Mouse (Mus musculus): Measurements from ENCODE around the gene Gtse1. TPM values are rescaled to one million over a fixed set of nuclear protein-coding genes. Genes with fewer than 3 reads are reported as not detected.

The Gtse1 gene
- 27.2 and 29.6 TPM in 2 replicates for polyA plus RNA-seq (2012; rRNA removed)
- 16.7 and 20.9 TPM in 2 replicates for polyA plus RNA-seq (2014; fragmentation: Nextera tagmentation; extraction: Ambion mirVana)

GRCm38 (mm10) chr15:85859490-85860031 lies at the start of gene Gtse1:
Gtse1 (plus strand) TSS chr15:85859745.
- peak; percentile 99 for ATAC-seq (ENCODE audit: low FRiP score, low read depth)
- peak; percentile 52; the same call in 1 of the 2 replicates for TF ChIP-seq POLR2A (IDR thresholded peaks at IDR 0.05; ENCODE audit: borderline replicate concordance, extremely low read depth, insufficient read depth, insufficient read length)
- peak within 1 kb of the TSS; percentile 73 for H3K9ac ChIP-seq (ENCODE audit: low read depth, low read length, severe bottlenecking)
- H3K4me3 ChIP-seq (replicated peaks; ENCODE audit: low read length) = peak within 1 kb of the TSS; percentile 74
- H3K36me3 ChIP-seq (ENCODE audit: control insufficient read depth, insufficient read depth, low read length) = peaks cover 30% of the 10 kb centered on the region
- peak within 1 kb of the TSS; percentile 90 for H3K4me2 ChIP-seq (replicated peaks; ENCODE audit: low read depth, low read length, severe bottlenecking)
- WGBS = 0% methylated on average over 42 of the region's 42 CpGs
- no peaks in the 10 kb centered on the region for H3K9me3 ChIP-seq (ENCODE audit: control insufficient read depth, low read length)
- peak; percentile 99 for DNase-seq (ENCODE audit: low spot score)
- H3K27ac ChIP-seq (replicated peaks; ENCODE audit: low read depth, low read length) = 0 out of 2 replicates have a peak within 1 kb of the TSS, but pooled peaks have one; percentile 33
- H3K27me3 ChIP-seq (ENCODE audit: control insufficient read depth, insufficient read depth, low read length) = no peaks in the 10 kb centered on the region
- H3K4me1 ChIP-seq (ENCODE audit: control insufficient read depth, insufficient read depth, low read length) = peaks cover 18% of the 10 kb centered on the region

DNA sequence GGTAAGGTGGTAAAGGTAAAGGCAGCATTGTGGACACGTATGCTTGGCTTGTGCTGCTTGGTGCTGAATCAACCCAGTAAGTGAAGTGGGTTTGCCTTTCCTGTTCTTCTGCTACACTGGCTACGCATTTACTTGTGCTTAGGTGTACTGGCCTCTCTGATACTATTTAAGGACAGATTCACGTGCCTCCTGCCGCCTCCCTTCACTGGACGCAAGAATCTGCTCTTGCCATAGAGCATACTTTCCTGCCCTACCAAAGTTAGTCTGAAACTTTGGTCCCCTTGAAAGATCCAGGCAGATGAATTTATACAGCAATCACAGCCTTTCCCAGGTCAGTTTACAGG lies 49.1 kb upstream of the Gtse1 start:
- H3K9me3 ChIP-seq (ENCODE audit: control insufficient read depth, low read length) = no peaks in the 10 kb centered on the region
- H3K27me3 ChIP-seq (ENCODE audit: control insufficient read depth, insufficient read depth, low read length) = no peaks in the 10 kb centered on the region
- no peak for TF ChIP-seq POLR2A (IDR thresholded peaks at IDR 0.05; ENCODE audit: borderline replicate concordance, extremely low read depth, insufficient read depth, insufficient read length)
- H3K36me3 ChIP-seq (ENCODE audit: control insufficient read depth, insufficient read depth, low read length) = no peaks in the 10 kb centered on the region
- peak overlapping the region; percentile 77 for H3K9ac ChIP-seq (ENCODE audit: low read depth, low read length, severe bottlenecking)
- H3K27ac ChIP-seq (replicated peaks; ENCODE audit: low read depth, low read length) = no peak overlapping the region
- 79% methylated on average over 5 of the region's 5 CpGs for WGBS
- no peak for ATAC-seq (ENCODE audit: low FRiP score, low read depth)
- H3K4me1 ChIP-seq (ENCODE audit: control insufficient read depth, insufficient read depth, low read length) = peaks cover 10% of the 10 kb centered on the region; the same call in 1 of the 2 replicates
- peak overlapping the region; percentile 89 for H3K4me2 ChIP-seq (replicated peaks; ENCODE audit: low read depth, low read length, severe bottlenecking)
- no peak for DNase-seq (ENCODE audit: low spot score)
- peak overlapping the region; percentile 85 for H3K4me3 ChIP-seq (replicated peaks; ENCODE audit: low read length)

DNA sequence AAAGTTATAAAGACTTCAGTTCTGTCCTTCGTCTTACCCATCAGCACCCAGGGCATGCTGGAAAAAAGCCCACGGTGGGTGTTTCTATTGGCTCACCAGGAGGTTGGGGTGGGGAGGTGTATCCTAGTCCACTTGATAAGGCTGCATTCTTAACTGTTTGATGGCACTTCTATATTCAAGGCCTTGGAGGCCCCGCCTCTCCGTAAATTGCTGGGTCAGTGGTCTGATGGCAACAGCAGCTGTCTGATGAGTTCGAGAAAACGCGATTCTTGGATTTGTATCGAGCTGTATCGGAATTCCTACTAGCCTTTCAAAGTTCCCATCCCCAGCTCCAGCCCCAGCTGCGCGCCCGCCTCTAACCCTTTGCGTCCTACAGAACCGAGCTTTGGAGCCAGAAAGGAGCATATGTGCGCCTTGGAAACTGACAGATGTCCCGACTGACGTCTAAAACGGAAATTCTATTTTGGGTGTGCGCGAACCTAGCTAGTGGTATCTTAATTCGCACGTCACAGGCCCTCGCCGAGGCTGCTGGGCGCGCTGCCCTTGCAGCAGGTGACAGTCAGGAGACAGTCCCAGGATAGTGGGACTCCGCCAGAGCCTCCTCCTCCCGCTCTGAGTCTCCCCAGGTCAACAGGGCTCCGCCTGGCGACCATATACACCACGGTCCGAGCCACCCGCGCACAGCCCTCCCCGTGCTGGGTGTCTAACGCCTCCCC lies 48.6 kb upstream of the Gtse1 start:
- no peak for TF ChIP-seq POLR2A (IDR thresholded peaks at IDR 0.05; ENCODE audit: borderline replicate concordance, extremely low read depth, insufficient read depth, insufficient read length)
- Histone ChIP-seq H3K4me3 (replicated peaks; ENCODE audit: low read length) (peak overlapping the region; percentile 85), H3K4me2 (replicated peaks; ENCODE audit: low read depth, low read length, severe bottlenecking) (peak overlapping the region; percentile 89), H3K4me1 (ENCODE audit: control insufficient read depth, insufficient read depth, low read length) (peaks cover 10% of the 10 kb centered on the region; the same call in 1 of the 2 replicates), H3K36me3 (ENCODE audit: control insufficient read depth, insufficient read depth, low read length) (no peaks in the 10 kb centered on the region), H3K27me3 (ENCODE audit: control insufficient read depth, insufficient read depth, low read length) (no peaks in the 10 kb centered on the region), H3K9ac (ENCODE audit: low read depth, low read length, severe bottlenecking) (peak overlapping the region; percentile 77), H3K9me3 (ENCODE audit: control insufficient read depth, low read length) (no peaks in the 10 kb centered on the region), H3K27ac (replicated peaks; ENCODE audit: low read depth, low read length) (peak overlapping the region; percentile 91)
- DNase-seq (ENCODE audit: low spot score) = peak; percentile 59
- peak; percentile 75 for ATAC-seq (ENCODE audit: low FRiP score, low read depth)
- WGBS = 5% methylated on average over 35 of the region's 36 CpGs

DNA sequence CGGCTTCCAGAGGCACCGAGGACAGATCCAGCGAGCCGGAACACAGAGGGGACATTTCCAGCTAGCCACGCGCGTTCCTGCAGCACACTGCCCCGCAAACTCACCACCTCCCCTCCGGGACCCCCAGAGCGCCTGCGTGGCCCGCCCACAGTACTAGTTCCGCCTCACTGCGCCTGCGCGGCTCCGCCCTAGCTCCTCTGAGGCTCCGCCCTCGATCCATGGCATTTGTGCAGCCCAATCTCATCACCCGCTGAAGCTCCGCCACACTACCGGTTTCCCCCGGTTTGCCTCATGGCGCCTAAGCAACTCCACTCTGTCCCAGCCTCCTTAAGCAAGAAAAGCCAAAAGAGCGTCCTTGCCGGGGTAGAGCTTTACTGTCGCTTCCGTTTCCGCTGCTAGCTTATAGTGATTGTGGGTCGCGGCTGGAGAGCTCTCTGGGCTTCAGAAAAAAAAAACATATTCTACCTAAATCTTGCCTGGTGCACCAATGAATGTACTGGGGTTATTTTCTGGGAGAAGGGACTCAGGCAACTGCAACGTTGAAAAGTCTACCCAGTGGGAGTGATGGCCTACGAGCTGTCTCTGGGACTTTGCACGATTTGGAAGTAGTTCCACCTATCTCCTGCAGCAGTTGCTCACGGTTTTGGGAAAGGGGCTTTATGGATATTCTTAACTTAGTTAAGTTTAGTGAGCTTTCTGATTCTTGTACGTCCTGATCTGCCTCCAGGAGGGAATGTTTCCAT lies 47.8 kb upstream of the Gtse1 start, which contains the start of gene Cdpf1:
Gene Cdpf1 (minus strand): TSS at position 163 of the 743 bp plus-strand sequence.
- no peaks in the 10 kb centered on the region for H3K36me3 ChIP-seq (ENCODE audit: control insufficient read depth, insufficient read depth, low read length)
- peak within 1 kb of the TSS; percentile 85 for H3K4me3 ChIP-seq (replicated peaks; ENCODE audit: low read length)
- TF ChIP-seq POLR2A (IDR thresholded peaks at IDR 0.05; ENCODE audit: borderline replicate concordance, extremely low read depth, insufficient read depth, insufficient read length) = peak; percentile 58; the same call in 1 of the 2 replicates
- DNase-seq (ENCODE audit: low spot score) = peak; percentile 99
- peak; percentile 97 for ATAC-seq (ENCODE audit: low FRiP score, low read depth)
- peak within 1 kb of the TSS; percentile 77 for H3K9ac ChIP-seq (ENCODE audit: low read depth, low read length, severe bottlenecking)
- H3K27ac ChIP-seq (replicated peaks; ENCODE audit: low read depth, low read length) = peak within 1 kb of the TSS; percentile 91
- H3K9me3 ChIP-seq (ENCODE audit: control insufficient read depth, low read length) = no peaks in the 10 kb centered on the region
- peaks cover 10% of the 10 kb centered on the region; the same call in 1 of the 2 replicates for H3K4me1 ChIP-seq (ENCODE audit: control insufficient read depth, insufficient read depth, low read length)
- H3K27me3 ChIP-seq (ENCODE audit: control insufficient read depth, insufficient read depth, low read length) = no peaks in the 10 kb centered on the region
- 4% methylated on average over 28 of the region's 36 CpGs for WGBS
- H3K4me2 ChIP-seq (replicated peaks; ENCODE audit: low read depth, low read length, severe bottlenecking) = peak within 1 kb of the TSS; percentile 89

- no peak for ATAC-seq (ENCODE audit: low FRiP score, low read depth)
- no peak overlapping the region for H3K9ac ChIP-seq (ENCODE audit: low read depth, low read length, severe bottlenecking)
- no peak for TF ChIP-seq POLR2A (IDR thresholded peaks at IDR 0.05; ENCODE audit: borderline replicate concordance, extremely low read depth, insufficient read depth, insufficient read length)
- no peaks in the 10 kb centered on the region for H3K9me3 ChIP-seq (ENCODE audit: control insufficient read depth, low read length)
- H3K4me2 ChIP-seq (replicated peaks; ENCODE audit: low read depth, low read length, severe bottlenecking) = no peak overlapping the region
- H3K4me1 ChIP-seq (ENCODE audit: control insufficient read depth, insufficient read depth, low read length) = peaks cover 10% of the 10 kb centered on the region; the same call in 1 of the 2 replicates
- H3K4me3 ChIP-seq (replicated peaks; ENCODE audit: low read length) = no peak overlapping the region
- DNase-seq (ENCODE audit: low spot score) = no peak
- 65% methylated on average over 10 of the region's 10 CpGs for WGBS
- H3K36me3 ChIP-seq (ENCODE audit: control insufficient read depth, insufficient read depth, low read length) = no peaks in the 10 kb centered on the region
- H3K27ac ChIP-seq (replicated peaks; ENCODE audit: low read depth, low read length) = no peak overlapping the region
- no peaks in the 10 kb centered on the region for H3K27me3 ChIP-seq (ENCODE audit: control insufficient read depth, insufficient read depth, low read length)
Observed at GRCm38 (mm10) chr15:85813428-85813827, 46.1 kb upstream of the Gtse1 start.
